Mouse (Mus musculus) brain, embryonic 18.5 days (tissue): ENCODE measurements around the gene Fam107b.

Experiments used
- DNase-seq: peaks from one replicate; pipeline ENCODE4 v3.0.0-alpha.2; 2012; ENCODE audit warnings: low read depth, low spot score

Fam107b gene

DNA sequence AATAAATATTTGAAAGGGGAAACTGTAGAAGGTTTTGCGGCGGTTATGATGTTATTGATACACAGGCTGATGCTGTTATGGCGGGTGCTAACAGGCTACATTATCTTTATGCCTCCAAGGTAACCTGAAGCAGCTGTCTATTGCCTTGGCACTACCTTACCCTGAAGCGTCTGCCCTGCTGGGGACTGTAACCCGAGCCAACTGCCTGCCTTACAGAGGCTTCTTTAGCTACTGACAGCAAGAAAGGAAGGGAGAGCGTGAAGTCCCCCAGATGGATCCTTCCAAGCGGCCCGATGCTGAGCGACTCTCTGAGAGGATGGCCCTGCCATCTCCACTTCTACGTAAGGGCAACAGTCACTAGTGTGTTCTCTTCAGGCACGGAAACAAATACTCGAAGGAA lies at the start of gene Fam107b:
Gene Fam107b (plus strand): TSS at position 303 of the 400 bp plus-strand sequence.
- DNase-seq, result no peak

DNA sequence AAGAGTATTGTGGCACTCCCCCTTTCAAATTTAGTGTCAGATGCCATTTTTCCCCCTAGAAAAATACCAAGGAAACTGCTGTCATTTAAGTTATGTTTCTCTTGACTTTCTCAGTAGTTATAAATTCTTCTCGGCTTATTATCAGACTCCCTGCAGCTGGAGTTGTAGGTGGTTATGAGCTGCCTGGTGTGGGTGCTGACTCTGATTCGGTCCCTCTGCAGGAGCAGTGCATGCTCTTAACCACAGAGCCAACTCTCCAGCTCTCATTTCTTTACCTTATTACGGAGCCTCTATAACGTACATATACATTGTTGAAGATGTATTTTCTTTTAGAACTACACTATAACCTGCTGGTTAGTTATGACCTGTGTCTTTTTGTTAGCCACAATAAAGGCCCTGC lies 47.7 kb upstream of the Fam107b start:
- DNase-seq, result no peak

DNA sequence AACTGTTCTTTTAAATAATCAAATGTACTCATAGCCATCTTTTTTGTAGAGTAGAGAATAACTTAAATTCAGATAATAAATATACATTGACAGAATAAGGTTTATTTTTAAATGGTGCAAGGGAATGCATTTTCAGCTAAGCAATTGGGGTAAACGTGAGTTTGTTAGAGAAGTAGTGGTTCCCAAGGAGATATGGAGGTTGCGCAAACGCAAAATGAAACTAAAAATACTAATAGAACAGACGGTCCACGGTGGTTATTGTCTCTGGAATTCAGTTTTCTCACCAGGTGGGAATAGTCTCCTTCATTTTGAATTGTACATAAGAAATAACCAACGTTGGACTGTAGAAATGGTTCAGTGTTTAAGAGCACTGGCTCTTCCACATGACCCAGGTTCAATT lies 44.0 kb upstream of the Fam107b start:
- DNase-seq, result no peak

GRCm38 (mm10) chr2:3541307-3542079 lies 28.8 kb upstream of the Fam107b start:
- no peak for DNase-seq

DNA sequence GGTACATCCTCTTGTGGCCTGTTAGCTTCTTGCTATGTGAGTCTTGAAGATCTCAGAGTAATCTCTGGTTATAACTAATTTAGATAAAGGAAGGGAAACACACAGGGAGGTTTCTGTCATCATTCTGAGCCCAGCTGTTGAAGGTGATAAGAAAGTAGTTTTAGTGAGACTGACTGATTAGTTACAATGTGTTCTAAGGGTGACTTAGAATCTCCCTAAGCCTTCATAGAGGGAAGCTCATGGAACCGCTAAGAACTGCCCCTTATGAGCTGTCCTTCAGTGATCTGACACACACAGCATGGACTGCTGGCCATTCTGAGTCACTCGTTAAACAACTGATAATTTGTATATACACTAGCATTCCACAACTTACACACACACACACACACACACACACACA lies 24.2 kb upstream of the Fam107b start:
- DNase-seq, result no peak

DNA sequence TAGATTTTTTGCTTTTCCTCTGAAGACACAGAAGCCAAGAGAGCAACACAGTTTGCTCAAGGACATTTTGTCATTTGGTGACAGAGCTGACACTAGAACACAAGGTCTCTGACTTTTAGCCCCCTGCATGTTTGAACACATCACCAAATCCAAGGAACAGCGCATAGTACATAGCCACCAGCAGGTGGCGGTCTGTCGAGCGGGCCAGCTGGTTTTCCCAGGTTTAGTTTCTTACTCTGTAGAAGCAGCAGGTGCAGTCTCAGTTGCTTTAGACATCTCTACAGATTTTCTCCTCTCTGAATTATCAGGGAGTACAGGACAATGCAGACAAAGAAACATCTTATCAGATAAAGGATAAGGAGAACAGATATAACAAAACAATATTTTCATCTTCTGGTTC lies 23.7 kb upstream of the Fam107b start:
- peak; percentile 28 for DNase-seq

DNA sequence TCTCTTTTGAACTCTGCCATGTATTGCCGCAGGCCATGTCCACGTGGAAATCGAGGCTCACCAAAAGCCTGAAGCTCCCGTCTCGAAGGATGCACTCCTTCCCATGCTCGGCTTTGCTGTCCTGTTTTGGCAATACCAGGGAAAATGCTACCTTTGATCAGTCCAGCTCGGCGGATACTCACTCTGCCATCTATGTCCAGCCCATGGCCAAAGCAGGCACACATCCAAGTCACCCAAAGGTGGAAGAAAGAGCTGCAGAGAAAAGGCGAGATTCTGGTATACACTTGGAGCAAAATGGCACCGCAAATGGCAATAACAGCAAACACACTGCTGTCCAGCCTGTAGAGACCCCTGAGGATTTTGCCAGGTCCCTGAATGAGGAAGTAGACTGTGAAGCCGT lies 318 bp downstream of the Fam107b start:
- DNase-seq, result no peak

DNA sequence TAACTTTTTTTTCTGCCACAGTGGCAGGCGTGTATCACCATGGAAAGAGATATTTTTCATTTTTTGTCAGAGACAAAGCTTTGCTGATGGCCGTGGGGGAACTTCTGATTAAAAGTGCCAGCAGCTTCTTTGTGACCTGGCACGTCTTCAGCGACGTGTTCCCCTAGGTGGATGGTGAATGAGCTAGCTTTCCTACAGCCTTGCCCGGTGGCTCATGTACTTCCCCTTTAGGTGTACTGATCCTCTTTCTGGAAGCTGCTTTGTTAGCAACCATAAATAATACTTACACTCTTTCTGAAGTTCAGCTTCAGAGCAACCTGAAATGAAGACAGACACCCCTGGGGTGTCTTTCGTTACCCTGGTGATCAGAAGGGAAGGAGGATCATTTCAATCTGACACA lies 3.6 kb downstream of the Fam107b start:
- DNase-seq, result no peak

- DNase-seq, result no peak
These were observed 4.9 kb downstream of the Fam107b start for GRCm38 (mm10) chr2:3575140-3575539.

DNA sequence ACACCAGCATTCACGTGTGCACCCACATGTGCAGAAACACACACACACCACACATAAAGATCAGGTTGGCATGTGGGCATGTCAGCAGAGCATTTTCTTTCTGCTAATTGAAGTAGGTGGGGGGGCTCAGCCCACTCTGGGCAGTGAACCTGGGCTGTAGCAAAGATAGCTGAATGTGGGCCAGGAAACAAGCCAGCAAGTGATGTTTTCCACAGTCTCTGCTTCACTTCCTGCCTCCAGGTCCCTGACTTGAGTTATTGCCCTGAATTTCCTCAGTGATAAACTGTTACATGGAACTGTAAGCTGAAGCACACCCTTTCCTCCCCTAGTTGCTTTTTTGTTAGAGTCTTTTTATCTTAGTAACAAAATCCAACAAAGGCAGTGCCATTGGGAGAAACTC lies 6.1 kb downstream of the Fam107b start:
- DNase-seq, result no peak

GRCm38 (mm10) chr2:3577216-3577615 lies 6.9 kb downstream of the Fam107b start:
- DNase-seq, result no peak

DNA sequence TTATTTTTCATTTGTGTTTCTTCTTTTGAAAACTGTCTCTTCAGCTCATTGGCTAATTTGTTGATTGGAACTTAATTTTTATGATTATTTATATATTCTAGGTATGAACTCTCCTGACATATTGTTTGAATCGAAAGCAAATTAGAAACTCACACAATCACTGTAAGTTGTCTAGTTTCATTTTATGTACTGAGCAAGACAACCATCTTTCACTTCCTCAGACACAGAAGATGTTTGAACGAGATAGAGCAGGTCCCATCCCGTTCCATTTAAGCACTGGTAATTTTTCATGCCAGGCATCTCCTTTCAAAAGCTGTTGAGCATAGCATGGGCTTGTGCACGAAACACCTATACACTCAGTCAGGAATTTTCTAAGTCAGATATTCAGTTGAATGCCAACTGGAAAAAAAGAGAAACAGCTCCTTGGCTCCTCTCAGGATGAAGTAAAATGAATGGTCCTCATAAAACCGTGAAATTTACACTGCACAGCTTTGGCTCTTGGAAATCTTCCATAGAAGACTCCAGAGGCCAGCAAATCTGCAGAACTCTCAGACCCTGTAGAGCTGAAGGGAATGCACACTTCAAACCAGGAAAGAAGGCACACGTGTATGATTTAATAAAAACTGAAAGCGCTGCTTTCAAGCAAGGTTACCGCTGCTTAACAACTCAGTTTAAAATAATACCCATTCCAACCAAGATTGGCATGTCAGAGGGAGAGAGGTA lies 8.1 kb downstream of the Fam107b start:
- DNase-seq, result no peak

GRCm38 (mm10) chr2:3579316-3579902 lies 9.1 kb downstream of the Fam107b start:
- DNase-seq, result no peak

DNA sequence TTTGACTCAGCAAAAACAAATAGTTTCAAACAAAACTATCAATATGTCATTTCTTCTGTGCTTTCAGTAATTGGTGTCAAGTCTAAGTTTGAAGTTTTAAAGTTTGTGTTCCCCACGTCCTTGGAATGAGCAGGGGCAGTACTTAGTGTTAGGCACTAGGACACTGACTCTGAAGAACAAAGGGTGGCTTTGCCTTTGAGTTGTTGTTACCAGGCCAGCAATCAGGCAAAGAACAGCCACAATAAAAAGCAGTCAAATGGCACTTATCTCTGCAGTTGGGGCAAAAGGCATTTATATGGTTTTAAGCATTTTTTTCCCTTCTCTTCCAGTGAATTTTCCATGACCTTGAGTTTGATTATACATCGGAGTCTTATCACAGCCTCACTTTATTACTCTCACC lies 12.5 kb downstream of the Fam107b start:
- no peak for DNase-seq

- no peak for DNase-seq
These were observed 15.0 kb downstream of the Fam107b start for GRCm38 (mm10) chr2:3585231-3585783.

DNA sequence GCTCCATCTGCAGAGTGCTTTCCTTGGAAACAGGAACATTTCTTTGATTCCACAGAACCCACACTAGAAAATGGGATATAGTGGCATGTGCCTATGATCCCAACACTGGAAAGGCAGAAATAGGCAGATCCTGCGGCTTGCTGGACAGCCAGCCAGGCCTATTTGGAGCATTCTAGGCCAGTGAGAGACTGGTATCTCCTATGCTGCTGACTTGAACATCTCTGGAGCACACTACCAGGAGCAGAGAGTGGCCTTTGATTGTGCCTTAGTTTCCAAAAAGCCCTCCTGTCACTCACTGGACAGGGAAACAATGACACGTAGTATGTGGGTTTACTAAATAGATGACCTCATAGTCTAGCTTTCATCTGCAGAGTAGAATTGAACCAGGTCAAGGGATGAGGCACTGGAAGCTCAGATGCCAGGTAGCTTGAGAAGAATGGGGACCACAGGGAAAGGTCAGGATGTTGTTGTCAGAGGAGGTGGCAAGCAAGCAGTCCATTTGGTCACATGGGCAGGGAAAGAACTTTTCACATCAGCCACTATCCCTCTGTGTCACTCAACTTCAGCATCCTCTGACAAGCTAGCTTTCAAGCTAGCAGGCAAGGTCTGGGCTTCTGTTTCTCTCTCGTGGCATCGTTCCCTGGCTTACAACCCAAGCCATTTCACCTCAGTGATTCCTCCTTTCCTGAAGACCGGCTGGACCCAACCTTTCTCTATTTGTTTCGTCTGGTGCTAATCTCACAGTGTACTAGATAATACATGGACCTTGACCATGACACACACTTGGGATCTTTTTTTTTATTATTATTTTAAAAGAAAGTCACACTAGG lies 20.0 kb downstream of the Fam107b start:
- DNase-seq, result no peak

GRCm38 (mm10) chr2:3590916-3591197 lies 20.6 kb downstream of the Fam107b start:
- no peak for DNase-seq

GRCm38 (mm10) chr2:3594663-3595318 lies 24.5 kb downstream of the Fam107b start:
- no peak for DNase-seq

DNA sequence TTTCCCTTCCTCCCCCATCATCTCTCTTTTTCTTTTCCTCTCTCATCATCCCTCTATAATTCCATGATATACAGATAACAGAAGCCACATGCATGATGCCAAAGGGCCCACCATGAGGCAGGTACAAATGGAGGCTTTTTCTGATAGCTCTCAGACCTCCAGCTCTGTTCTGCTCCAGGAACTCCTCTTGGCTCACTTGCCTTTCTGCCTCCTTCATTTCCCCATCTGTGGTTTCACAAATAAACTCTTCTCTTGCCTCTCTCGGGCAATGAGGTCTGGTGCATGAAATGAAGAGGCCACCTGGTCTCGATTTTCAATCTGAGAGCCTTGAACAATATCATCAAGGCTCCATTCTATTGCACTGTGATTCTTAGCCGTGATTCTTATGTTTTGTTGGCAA lies 30.1 kb downstream of the Fam107b start:
- no peak for DNase-seq

- DNase-seq, result no peak
These were observed 32.3 kb downstream of the Fam107b start for GRCm38 (mm10) chr2:3602599-3602998.

- no peak for DNase-seq
These were observed 32.9 kb downstream of the Fam107b start for GRCm38 (mm10) chr2:3603181-3603580.
